Mouse (Mus musculus): ENCODE results near the gene Ring1. TPM values are rescaled to one million over a fixed set of nuclear protein-coding genes. Genes with fewer than 3 reads are reported as not detected.

The Ring1 gene
- 0.44 TPM for polyA plus RNA-seq (2014; fragmentation: Illumina TruSeq; extraction: RNeasy Lipid Tissue Mini Kit (QIAGEN cat#74804); ENCODE audit: low read depth, low replicate concordance)

GRCm38 (mm10) chr17:34024317-34024821, at the start of gene Ring1:
Gene Ring1 (minus strand): TSS chr17:34024680.

GRCm38 (mm10) chr17:34038878-34039561, 14.5 kb upstream of the Ring1 start, which contains the start of gene Col11a2:
Gene Col11a2 (plus strand): TSS chr17:34039437.

GRCm38 (mm10) chr17:34031465-34032173, 7.1 kb upstream of the Ring1 start, which contains the start of the genes Slc39a7 and Rxrb:
Gene Slc39a7 (minus strand): TSS chr17:34031682.
Gene Rxrb (plus strand): TSS chr17:34031812.

GRCm38 (mm10) chr17:34027656-34028223, 3.3 kb upstream of the Ring1 start, which contains the start of gene H2-Ke6:
Gene H2-Ke6 (minus strand): TSS chr17:34028060.

GRCm38 (mm10) chr17:34000150-34000537, 24.3 kb downstream of the Ring1 start, which contains the start of gene H2-K1:
Gene H2-K1 (minus strand): TSS chr17:34000347.

Other genes starting within 250 kb of the Ring1 start
- 1.4 TPM for gene Angptl4, start 242.8 kb downstream of the Ring1 start, polyA plus RNA-seq (2014; fragmentation: Illumina TruSeq; extraction: RNeasy Lipid Tissue Mini Kit (QIAGEN cat#74804); ENCODE audit: low read depth, low replicate concordance)
- 10.2 TPM for gene Kank3, start 214.2 kb downstream of the Ring1 start, polyA plus RNA-seq (2014; fragmentation: Illumina TruSeq; extraction: RNeasy Lipid Tissue Mini Kit (QIAGEN cat#74804); ENCODE audit: low read depth, low replicate concordance)
- 57.1 TPM for gene Rps28, start 200.1 kb downstream of the Ring1 start, polyA plus RNA-seq (2014; fragmentation: Illumina TruSeq; extraction: RNeasy Lipid Tissue Mini Kit (QIAGEN cat#74804); ENCODE audit: low read depth, low replicate concordance)
- gene Ndufa7, start 200.1 kb downstream of the Ring1 start, polyA plus RNA-seq (2014; fragmentation: Illumina TruSeq; extraction: RNeasy Lipid Tissue Mini Kit (QIAGEN cat#74804); ENCODE audit: low read depth, low replicate concordance), result 17.8 TPM
- 6.0 TPM for gene Cd320, start 181.6 kb downstream of the Ring1 start, polyA plus RNA-seq (2014; fragmentation: Illumina TruSeq; extraction: RNeasy Lipid Tissue Mini Kit (QIAGEN cat#74804); ENCODE audit: low read depth, low replicate concordance)
- not detected for gene Gm7029, start 150.8 kb downstream of the Ring1 start, polyA plus RNA-seq (2014; fragmentation: Illumina TruSeq; extraction: RNeasy Lipid Tissue Mini Kit (QIAGEN cat#74804); ENCODE audit: low read depth, low replicate concordance)
- not detected for gene Kifc1, start 134.0 kb downstream of the Ring1 start, polyA plus RNA-seq (2014; fragmentation: Illumina TruSeq; extraction: RNeasy Lipid Tissue Mini Kit (QIAGEN cat#74804); ENCODE audit: low read depth, low replicate concordance)
- gene Platr17, start 119.5 kb downstream of the Ring1 start, polyA plus RNA-seq (2014; fragmentation: Illumina TruSeq; extraction: RNeasy Lipid Tissue Mini Kit (QIAGEN cat#74804); ENCODE audit: low read depth, low replicate concordance), result not detected
- gene Daxx, start 115.3 kb downstream of the Ring1 start, polyA plus RNA-seq (2014; fragmentation: Illumina TruSeq; extraction: RNeasy Lipid Tissue Mini Kit (QIAGEN cat#74804); ENCODE audit: low read depth, low replicate concordance), result 5.0 TPM
- 17.3 TPM for gene Tapbp, start 108.8 kb downstream of the Ring1 start, polyA plus RNA-seq (2014; fragmentation: Illumina TruSeq; extraction: RNeasy Lipid Tissue Mini Kit (QIAGEN cat#74804); ENCODE audit: low read depth, low replicate concordance)
- 1.3 TPM for gene Zbtb22, start 108.8 kb downstream of the Ring1 start, polyA plus RNA-seq (2014; fragmentation: Illumina TruSeq; extraction: RNeasy Lipid Tissue Mini Kit (QIAGEN cat#74804); ENCODE audit: low read depth, low replicate concordance)
- gene Rgl2, start 95.1 kb downstream of the Ring1 start, polyA plus RNA-seq (2014; fragmentation: Illumina TruSeq; extraction: RNeasy Lipid Tissue Mini Kit (QIAGEN cat#74804); ENCODE audit: low read depth, low replicate concordance), result 1.6 TPM
- 15.7 TPM for gene Pfdn6, start 84.3 kb downstream of the Ring1 start, polyA plus RNA-seq (2014; fragmentation: Illumina TruSeq; extraction: RNeasy Lipid Tissue Mini Kit (QIAGEN cat#74804); ENCODE audit: low read depth, low replicate concordance)
- 0.24 TPM for gene Wdr46, start 84.0 kb downstream of the Ring1 start, polyA plus RNA-seq (2014; fragmentation: Illumina TruSeq; extraction: RNeasy Lipid Tissue Mini Kit (QIAGEN cat#74804); ENCODE audit: low read depth, low replicate concordance)
- not detected for gene B3galt4, start 73.2 kb downstream of the Ring1 start, polyA plus RNA-seq (2014; fragmentation: Illumina TruSeq; extraction: RNeasy Lipid Tissue Mini Kit (QIAGEN cat#74804); ENCODE audit: low read depth, low replicate concordance)
- gene Vps52, start 68.9 kb downstream of the Ring1 start, polyA plus RNA-seq (2014; fragmentation: Illumina TruSeq; extraction: RNeasy Lipid Tissue Mini Kit (QIAGEN cat#74804); ENCODE audit: low read depth, low replicate concordance), result 2.9 TPM
- 17.5 TPM for gene Rps18, start 68.7 kb downstream of the Ring1 start, polyA plus RNA-seq (2014; fragmentation: Illumina TruSeq; extraction: RNeasy Lipid Tissue Mini Kit (QIAGEN cat#74804); ENCODE audit: low read depth, low replicate concordance)
- gene H2-K1, start 24.3 kb downstream of the Ring1 start, polyA plus RNA-seq (2014; fragmentation: Illumina TruSeq; extraction: RNeasy Lipid Tissue Mini Kit (QIAGEN cat#74804); ENCODE audit: low read depth, low replicate concordance), result 78.8 TPM
- gene H2-Ke6, start 3.4 kb upstream of the Ring1 start, polyA plus RNA-seq (2014; fragmentation: Illumina TruSeq; extraction: RNeasy Lipid Tissue Mini Kit (QIAGEN cat#74804); ENCODE audit: low read depth, low replicate concordance), result 3.7 TPM
- 0.73 TPM for gene Slc39a7, start 7.0 kb upstream of the Ring1 start, polyA plus RNA-seq (2014; fragmentation: Illumina TruSeq; extraction: RNeasy Lipid Tissue Mini Kit (QIAGEN cat#74804); ENCODE audit: low read depth, low replicate concordance)
- gene Rxrb, start 7.1 kb upstream of the Ring1 start, polyA plus RNA-seq (2014; fragmentation: Illumina TruSeq; extraction: RNeasy Lipid Tissue Mini Kit (QIAGEN cat#74804); ENCODE audit: low read depth, low replicate concordance), result 0.77 TPM
- gene Col11a2, start 14.8 kb upstream of the Ring1 start, polyA plus RNA-seq (2014; fragmentation: Illumina TruSeq; extraction: RNeasy Lipid Tissue Mini Kit (QIAGEN cat#74804); ENCODE audit: low read depth, low replicate concordance), result not detected
- not detected for gene H2-Oa, start 67.7 kb upstream of the Ring1 start, polyA plus RNA-seq (2014; fragmentation: Illumina TruSeq; extraction: RNeasy Lipid Tissue Mini Kit (QIAGEN cat#74804); ENCODE audit: low read depth, low replicate concordance)
- not detected for gene H2-DMa, start 94.9 kb upstream of the Ring1 start, polyA plus RNA-seq (2014; fragmentation: Illumina TruSeq; extraction: RNeasy Lipid Tissue Mini Kit (QIAGEN cat#74804); ENCODE audit: low read depth, low replicate concordance)
- gene Brd2, start 98.0 kb upstream of the Ring1 start, polyA plus RNA-seq (2014; fragmentation: Illumina TruSeq; extraction: RNeasy Lipid Tissue Mini Kit (QIAGEN cat#74804); ENCODE audit: low read depth, low replicate concordance), result 167 TPM
- 0.44 TPM for gene H2-DMb2, start 118.6 kb upstream of the Ring1 start, polyA plus RNA-seq (2014; fragmentation: Illumina TruSeq; extraction: RNeasy Lipid Tissue Mini Kit (QIAGEN cat#74804); ENCODE audit: low read depth, low replicate concordance)
- 7.9 TPM for gene H2-DMb1, start 128.4 kb upstream of the Ring1 start, polyA plus RNA-seq (2014; fragmentation: Illumina TruSeq; extraction: RNeasy Lipid Tissue Mini Kit (QIAGEN cat#74804); ENCODE audit: low read depth, low replicate concordance)
- gene Tap1, start 162.9 kb upstream of the Ring1 start, polyA plus RNA-seq (2014; fragmentation: Illumina TruSeq; extraction: RNeasy Lipid Tissue Mini Kit (QIAGEN cat#74804); ENCODE audit: low read depth, low replicate concordance), result 1.2 TPM
- gene Psmb9, start 163.1 kb upstream of the Ring1 start, polyA plus RNA-seq (2014; fragmentation: Illumina TruSeq; extraction: RNeasy Lipid Tissue Mini Kit (QIAGEN cat#74804); ENCODE audit: low read depth, low replicate concordance), result not detected
- 0.73 TPM for gene Psmb8, start 173.0 kb upstream of the Ring1 start, polyA plus RNA-seq (2014; fragmentation: Illumina TruSeq; extraction: RNeasy Lipid Tissue Mini Kit (QIAGEN cat#74804); ENCODE audit: low read depth, low replicate concordance)
- not detected for gene Tap2, start 178.8 kb upstream of the Ring1 start, polyA plus RNA-seq (2014; fragmentation: Illumina TruSeq; extraction: RNeasy Lipid Tissue Mini Kit (QIAGEN cat#74804); ENCODE audit: low read depth, low replicate concordance)
- 1.1 TPM for gene H2-Ob, start 214.2 kb upstream of the Ring1 start, polyA plus RNA-seq (2014; fragmentation: Illumina TruSeq; extraction: RNeasy Lipid Tissue Mini Kit (QIAGEN cat#74804); ENCODE audit: low read depth, low replicate concordance)
- gene H2-Ab1, start 233.0 kb upstream of the Ring1 start, polyA plus RNA-seq (2014; fragmentation: Illumina TruSeq; extraction: RNeasy Lipid Tissue Mini Kit (QIAGEN cat#74804); ENCODE audit: low read depth, low replicate concordance), result 18.3 TPM